Comparison of ENCODE assay signal across 22 mouse cellular contexts in genomic region chr8:122454409-122454808, GRCm38 (mm10). TPM values are rescaled to one million over a fixed set of nuclear protein-coding genes. Genes with fewer than 3 reads are reported as not detected.
"Had no signal": no experiment of that assay in that cellular context is flagged by ENCODE, and none has a peak within 500 bp of the region (broad histone marks: within the 10 kb centered on the region; RNA-seq: fewer than 3 reads in every experiment).

No protein-coding gene starts in this region.

- H3K4me2 ChIP-seq: liver, embryonic 13.5 days; lung, embryonic 14.5 days; midbrain, embryonic 11.5 days had no signal

- H3K9ac ChIP-seq: liver, embryonic 13.5 days; lung, embryonic 14.5 days had no signal

- H3K36me3 ChIP-seq: liver, embryonic 13.5 days had no signal

- H3K9me3 ChIP-seq: liver, embryonic 13.5 days had no signal

- H3K4me3 ChIP-seq: layer of hippocampus, adult 2 months; left cerebral cortex, adult 2 months; liver, embryonic 13.5 days had no signal

- H3K27ac ChIP-seq: layer of hippocampus, adult 2 months; left cerebral cortex, adult 2 months; liver, embryonic 13.5 days; macrophage had no signal

- DNase-seq: kidney, adult 18-20 months; kidney, adult 9 months; kidney, postnatal 14 days; layer of hippocampus, postnatal 36 days; liver, embryonic 13.5 days; lung, embryonic 14.5 days; lung, postnatal 10 days; midbrain, embryonic 14.5 days; thymus, adult 18-20 months; thymus, postnatal 36 days had no signal

RNA-seq across cellular contexts. Expression of gene Snai3, which starts 6.1 kb away (rescaled TPM):
- total RNA-seq: layer of hippocampus, adult 2 months; layer of hippocampus, postnatal 10 days; layer of hippocampus, postnatal 36 days; left cerebral cortex, postnatal 10 days; liver, adult 2 months; megakaryocyte-erythroid progenitor cell, adult 5-6 weeks; midbrain, postnatal 0 days had no signal
- polyA plus RNA-seq: limb, embryonic 11.5 days; macrophage; midbrain, embryonic 11.5 days; midbrain, embryonic 14.5 days; midbrain, postnatal 0 days; neural tube, embryonic 11.5 days; neural tube, embryonic 14.5 days had no signal
